18 mouse cellular contexts compared by ENCODE assay signal in genomic region chr3:45198994-45199589, GRCm38 (mm10).
"Had no signal": no experiment of that assay in that cellular context is flagged by ENCODE, and none has a peak within 500 bp of the region (broad histone marks: within the 10 kb centered on the region; RNA-seq: fewer than 3 reads in every experiment).

No protein-coding gene starts in this region.

- H3K36me3 ChIP-seq: liver, embryonic 12.5 days; midbrain, embryonic 10.5 days; midbrain, embryonic 12.5 days; neural tube, embryonic 13.5 days; neural tube, embryonic 15.5 days had no signal

- H3K4me1 ChIP-seq: liver, embryonic 12.5 days; midbrain, embryonic 10.5 days; midbrain, embryonic 12.5 days; neural tube, embryonic 13.5 days; neural tube, embryonic 15.5 days had no signal

- H3K9ac ChIP-seq: liver, embryonic 12.5 days; liver, embryonic 14.5 days; midbrain, embryonic 12.5 days; neural tube, embryonic 13.5 days; neural tube, embryonic 15.5 days had no signal

- H3K27me3 ChIP-seq: liver, embryonic 12.5 days; midbrain, embryonic 12.5 days; neural tube, embryonic 13.5 days; neural tube, embryonic 15.5 days had no signal

- H3K4me2 ChIP-seq: liver, embryonic 12.5 days; midbrain, embryonic 12.5 days; neural tube, embryonic 13.5 days; neural tube, embryonic 15.5 days had no signal

- H3K9me3 ChIP-seq: liver, embryonic 12.5 days; midbrain, embryonic 10.5 days; midbrain, embryonic 12.5 days; neural tube, embryonic 13.5 days; neural tube, embryonic 15.5 days had no signal

- H3K4me3 ChIP-seq: liver, embryonic 12.5 days; midbrain, embryonic 10.5 days; midbrain, embryonic 12.5 days; myocyte; neural tube, embryonic 13.5 days; neural tube, embryonic 15.5 days had no signal

- H3K27ac ChIP-seq: liver, embryonic 12.5 days; liver, embryonic 14.5 days; midbrain, embryonic 10.5 days; midbrain, embryonic 12.5 days; neural tube, embryonic 13.5 days; neural tube, embryonic 15.5 days had no signal

- DNase-seq: lung, adult 2 months; midbrain, embryonic 14.5 days; retina, postnatal 1 day; right cerebral cortex, adult 18-20 months; right cerebral cortex, postnatal 25 days; right cerebral cortex, postnatal 4 days; spleen, adult 18-20 months; thymus, adult 18-20 months; thymus, postnatal 14 days; thymus, postnatal 36 days had no signal

- ATAC-seq: liver, embryonic 12.5 days; midbrain, embryonic 16.5 days had no signal
